9 mouse cellular contexts compared by ENCODE assay signal in the genomic region with DNA sequence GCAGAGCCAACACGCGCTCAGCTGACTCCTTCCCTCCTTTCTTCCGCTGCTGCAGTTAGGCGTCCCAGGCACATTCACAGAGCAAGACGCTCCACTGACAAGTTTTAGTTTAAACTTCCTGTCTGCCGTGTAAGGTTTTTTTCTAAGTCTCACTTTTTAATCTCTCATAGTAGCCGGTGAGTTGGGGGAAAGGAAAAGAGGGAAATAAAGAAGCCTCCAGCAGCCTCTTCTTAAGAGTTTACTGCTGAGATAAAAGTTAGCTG. TPM values are rescaled to one million over a fixed set of nuclear protein-coding genes. Genes with fewer than 3 reads are reported as not detected.
DNase-seq lines count a peak whose midpoint lies in the region; ATAC-seq and TF ChIP-seq lines count a peak whose summit lies in the region.
"Had no signal": no experiment of that assay in that cellular context is flagged by ENCODE, and none has a peak within 500 bp of the region (broad histone marks: within the 10 kb centered on the region; RNA-seq: fewer than 3 reads in every experiment).

No protein-coding gene starts in this region.

- peak overlapping the region; percentile 92 for H3K27ac ChIP-seq in kidney, embryonic 16.5 days (ENCODE audit: low read length)
- H3K27ac ChIP-seq in kidney, adult 2 months (ENCODE audit: insufficient read depth, low read depth, low read length): no peak overlapping the region
- H3K27ac ChIP-seq in embryonic facial prominence, embryonic 11.5 days (replicated peaks; ENCODE audit: low read depth, low read length): peak overlapping the region; percentile 89
- H3K27ac ChIP-seq in forebrain, embryonic 13.5 days: no peak overlapping the region
- H3K27ac ChIP-seq in limb, embryonic 14.5 days (replicated peaks; ENCODE audit: low read depth, low read length): peak overlapping the region; percentile 94

- WGBS in kidney, embryonic 16.5 days: 18% methylated on average over 7 of the region's 7 CpGs
- 53% methylated on average over 7 of the region's 7 CpGs for WGBS in kidney, adult 2 months
- WGBS in embryonic facial prominence, embryonic 11.5 days: 30% methylated on average over 7 of the region's 7 CpGs
- 26% methylated on average over 7 of the region's 7 CpGs for WGBS in forebrain, embryonic 13.5 days
- WGBS in limb, embryonic 14.5 days: 15% methylated on average over 7 of the region's 7 CpGs

- no peaks in the 10 kb centered on the region for H3K36me3 ChIP-seq in kidney, embryonic 16.5 days (ENCODE audit: insufficient read depth, low read length)
- no peaks in the 10 kb centered on the region for H3K36me3 ChIP-seq in kidney, adult 2 months (ENCODE audit: control insufficient read depth, insufficient read depth, low read length)
- H3K36me3 ChIP-seq in embryonic facial prominence, embryonic 11.5 days (replicated peaks; ENCODE audit: control insufficient read depth, insufficient read depth, low read depth, low read length): no peaks in the 10 kb centered on the region
- H3K36me3 ChIP-seq in forebrain, embryonic 13.5 days (ENCODE audit: poor library complexity, severe bottlenecking): no peaks in the 10 kb centered on the region
- no peaks in the 10 kb centered on the region for H3K36me3 ChIP-seq in limb, embryonic 14.5 days (ENCODE audit: control insufficient read depth, insufficient read depth, low read length)

- no peak overlapping the region for H3K4me3 ChIP-seq in kidney, embryonic 16.5 days (ENCODE audit: low read length)
- no peak overlapping the region for H3K4me3 ChIP-seq in kidney, adult 2 months (ENCODE audit: insufficient read depth, low read depth, low read length)
- H3K4me3 ChIP-seq in embryonic facial prominence, embryonic 11.5 days (ENCODE audit: low read depth, low read length): no peak overlapping the region
- no peak overlapping the region for H3K4me3 ChIP-seq in forebrain, embryonic 13.5 days
- no peak overlapping the region for H3K4me3 ChIP-seq in limb, embryonic 14.5 days (replicated peaks; ENCODE audit: low read length)

- H3K4me2 ChIP-seq in kidney, embryonic 16.5 days (replicated peaks; ENCODE audit: low read depth, low read length): peak overlapping the region; percentile 44
- H3K4me2 ChIP-seq in embryonic facial prominence, embryonic 11.5 days (ENCODE audit: low read depth, low read length): peak overlapping the region; percentile 7; the same call in 1 of the 2 replicates
- H3K4me2 ChIP-seq in forebrain, embryonic 13.5 days: 0 out of 2 replicates have a peak overlapping the region, but pooled peaks have one; percentile 7
- peak overlapping the region; percentile 9; the same call in 1 of the 2 replicates for H3K4me2 ChIP-seq in limb, embryonic 14.5 days (replicated peaks; ENCODE audit: low read depth, low read length, severe bottlenecking)

- H3K9ac ChIP-seq in kidney, embryonic 16.5 days (replicated peaks; ENCODE audit: low read length): peak overlapping the region; percentile 43
- H3K9ac ChIP-seq in embryonic facial prominence, embryonic 11.5 days (replicated peaks; ENCODE audit: low read length): peak overlapping the region; percentile 39
- H3K9ac ChIP-seq in forebrain, embryonic 13.5 days: no peak overlapping the region
- peak overlapping the region; percentile 32; the same call in 1 of the 2 replicates for H3K9ac ChIP-seq in limb, embryonic 14.5 days (ENCODE audit: low read depth, low read length, severe bottlenecking)

- peaks cover 42% of the 10 kb centered on the region for H3K4me1 ChIP-seq in kidney, embryonic 16.5 days (ENCODE audit: insufficient read depth, low read length)
- peaks cover 7% of the 10 kb centered on the region; the same call in 1 of the 2 replicates for H3K4me1 ChIP-seq in kidney, adult 2 months (ENCODE audit: control insufficient read depth, insufficient read depth, low read length)
- peaks cover 6% of the 10 kb centered on the region for H3K4me1 ChIP-seq in embryonic facial prominence, embryonic 11.5 days (ENCODE audit: control insufficient read depth, insufficient read depth, low read length)
- peaks cover 34% of the 10 kb centered on the region for H3K4me1 ChIP-seq in forebrain, embryonic 13.5 days
- H3K4me1 ChIP-seq in limb, embryonic 14.5 days (ENCODE audit: control insufficient read depth, insufficient read depth, low read length): peaks cover 89% of the 10 kb centered on the region

- no peak for ATAC-seq in kidney, embryonic 16.5 days (ENCODE audit: low FRiP score, low TSS enrichment)
- no peak for ATAC-seq in embryonic facial prominence, embryonic 11.5 days (replicated peaks; ENCODE audit: insufficient number of reproducible peaks, low FRiP score, low TSS enrichment, low read depth)
- no peak for ATAC-seq in forebrain, embryonic 13.5 days
- no peak for ATAC-seq in limb, embryonic 14.5 days (ENCODE audit: low FRiP score, low read depth)
- no peak for ATAC-seq in frontal cortex, adult (ENCODE audit: low TSS enrichment)

- H3K27me3 ChIP-seq in kidney, embryonic 16.5 days (ENCODE audit: insufficient read depth, low read length): no peaks in the 10 kb centered on the region
- H3K27me3 ChIP-seq in kidney, adult 2 months (replicated peaks; ENCODE audit: control insufficient read depth, insufficient read depth, low read length): no peaks in the 10 kb centered on the region
- H3K27me3 ChIP-seq in embryonic facial prominence, embryonic 11.5 days (ENCODE audit: control insufficient read depth, insufficient read depth, low read length): no peaks in the 10 kb centered on the region
- no peaks in the 10 kb centered on the region for H3K27me3 ChIP-seq in forebrain, embryonic 13.5 days
- H3K27me3 ChIP-seq in limb, embryonic 14.5 days (ENCODE audit: control insufficient read depth, insufficient read depth, low read length): no peaks in the 10 kb centered on the region

- H3K9me3 ChIP-seq in kidney, embryonic 16.5 days (ENCODE audit: low read length): no peaks in the 10 kb centered on the region
- H3K9me3 ChIP-seq in embryonic facial prominence, embryonic 11.5 days (replicated peaks; ENCODE audit: control insufficient read depth, low read length): no peaks in the 10 kb centered on the region
- H3K9me3 ChIP-seq in forebrain, embryonic 13.5 days (replicated peaks): no peaks in the 10 kb centered on the region
- no peaks in the 10 kb centered on the region for H3K9me3 ChIP-seq in limb, embryonic 14.5 days (ENCODE audit: control insufficient read depth, low read length)

- no peak for TF ChIP-seq CTCF in kidney, adult 2 months (conservative IDR thresholded peaks at IDR 0.05; ENCODE audit: insufficient read depth, insufficient read length, low read depth, low read length)

- no peak for TF ChIP-seq POLR2A in kidney, adult 2 months (IDR thresholded peaks at IDR 0.05; ENCODE audit: low read depth, low read length)
- no peak for TF ChIP-seq POLR2A in limb, embryonic 14.5 days (IDR thresholded peaks at IDR 0.05; ENCODE audit: borderline replicate concordance, extremely low read depth, insufficient read depth, insufficient read length)

- no peak for DNase-seq in kidney, adult 2 months
- DNase-seq in embryonic facial prominence, embryonic 11.5 days (ENCODE audit: low spot score): no peak
- no peak for DNase-seq in limb, embryonic 14.5 days (ENCODE audit: low spot score)
- DNase-seq in adrenal gland, adult 2 months: no peak

RNA-seq across cellular contexts. Expression of gene 4930558K02Rik, which starts 25.0 kb away (rescaled TPM):
- not detected in 2 replicates for polyA plus RNA-seq in kidney, embryonic 16.5 days (2015; fragmentation: Nextera tagmentation; extraction: Ambion mirVana)
- not detected in 2 replicates for polyA plus RNA-seq in kidney, adult 2 months (2012; rRNA removed)
- not detected in 2 replicates for polyA plus RNA-seq in embryonic facial prominence, embryonic 11.5 days (2014; fragmentation: Nextera tagmentation; extraction: Ambion mirVana)
- polyA plus RNA-seq in forebrain, embryonic 13.5 days (2015; fragmentation: Nextera tagmentation; extraction: Ambion mirVana): not detected in 2 replicates
- not detected in 2 replicates for polyA plus RNA-seq in limb, embryonic 14.5 days (2012; rRNA removed)
- polyA plus RNA-seq in limb, embryonic 14.5 days (2014; fragmentation: Nextera tagmentation; extraction: Ambion mirVana): not detected in 2 replicates
- total RNA-seq in adrenal gland, adult 2 months (2021): not detected
- not detected in 2 replicates for polyA plus RNA-seq in adrenal gland, adult 2 months (2012; rRNA removed)
- total RNA-seq: liver, adult 2 months; neutrophil, adult 5-6 weeks had no signal
- polyA plus RNA-seq: liver, adult 2 months had no signal

RNA-seq across cellular contexts. Expression of gene Pigc, which starts 35.5 kb away (rescaled TPM):
- 42.5 and 46.7 TPM in 2 replicates for polyA plus RNA-seq in kidney, embryonic 16.5 days (2015; fragmentation: Nextera tagmentation; extraction: Ambion mirVana)
- 15.6 and 16.6 TPM in 2 replicates for polyA plus RNA-seq in kidney, adult 2 months (2012; rRNA removed)
- polyA plus RNA-seq in embryonic facial prominence, embryonic 11.5 days (2014; fragmentation: Nextera tagmentation; extraction: Ambion mirVana): 37.5 and 41.4 TPM in 2 replicates
- polyA plus RNA-seq in forebrain, embryonic 13.5 days (2015; fragmentation: Nextera tagmentation; extraction: Ambion mirVana): 30.9 and 31.6 TPM in 2 replicates
- polyA plus RNA-seq in limb, embryonic 14.5 days (2012; rRNA removed): 36.9 and 45.4 TPM in 2 replicates
- polyA plus RNA-seq in limb, embryonic 14.5 days (2014; fragmentation: Nextera tagmentation; extraction: Ambion mirVana): 51.3 and 52.8 TPM in 2 replicates
- 10 to 100 TPM; 14.5 to 16.2 TPM for total RNA-seq in adrenal gland, adult 2 months (2021)
- polyA plus RNA-seq in adrenal gland, adult 2 months (2012; rRNA removed): 6.5 and 12.6 TPM in 2 replicates

Comparison
In these comparisons a context has a peak if more than half of its experiments do, and no peak if none do; other contexts are left out.
1. H3K27ac ChIP-seq: peak in kidney, embryonic 16.5 days (single experiment), embryonic facial prominence, embryonic 11.5 days (single experiment) and limb, embryonic 14.5 days (single experiment); none in kidney, adult 2 months (single experiment) and forebrain, embryonic 13.5 days (single experiment).
2. Peak in every context shown above with its lines, with median percentiles within 50 percentile points of each other: H3K4me2 ChIP-seq.